Mouse (Mus musculus) spleen, adult 18-20 months (tissue): ENCODE data around the gene Egln1.

Experiments
- DNase-seq, 2 experiments: peaks; one replicate each; pipeline ENCODE4 v3.0.0; 2022; ENCODE audit warnings: mixed read lengths in 2 of 2

The Egln1 gene

DNA sequence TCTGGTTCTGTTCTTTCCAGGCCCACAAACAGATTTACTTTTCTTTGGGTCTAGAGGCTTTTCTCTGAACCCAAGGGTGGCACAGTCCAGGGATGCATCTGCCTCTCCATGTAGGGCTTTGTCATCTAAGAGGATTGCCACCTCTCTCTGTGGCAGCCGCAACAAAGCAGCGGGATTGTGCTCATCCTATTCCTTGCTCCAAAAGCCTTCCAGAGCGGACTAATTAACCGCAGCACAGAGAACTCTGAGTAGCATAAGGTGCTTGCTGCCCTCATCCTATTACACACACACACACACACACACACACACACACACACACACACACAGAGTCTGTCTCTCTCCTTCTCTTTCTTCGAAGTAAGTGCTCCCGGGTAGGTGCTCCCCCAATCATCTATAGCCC is 5.3 kb downstream of the Egln1 start:
- DNase-seq: no peak

GRCm38 (mm10) chr8:124937293-124937692 is 11.8 kb downstream of the Egln1 start:
- no peak for DNase-seq

DNA sequence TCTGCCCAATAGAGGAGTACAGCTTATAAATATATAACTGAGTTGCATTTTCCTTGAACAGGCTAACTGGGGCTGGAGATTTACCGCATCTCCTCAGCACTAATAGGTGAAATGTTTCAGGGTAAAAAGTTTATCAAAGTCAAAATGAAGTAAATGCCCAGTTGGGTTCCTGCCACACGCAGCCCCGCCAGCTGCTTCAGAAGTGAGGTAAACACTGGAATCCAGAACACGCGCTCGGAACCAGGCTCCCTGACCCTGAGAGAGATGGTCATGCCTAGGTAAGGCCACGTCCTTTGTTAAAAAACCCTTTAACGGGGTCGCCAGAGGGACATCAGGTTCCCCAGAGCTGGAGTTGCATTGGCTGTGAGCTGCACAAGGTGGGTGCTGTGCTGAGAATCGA is 12.4 kb downstream of the Egln1 start:
- no peak for DNase-seq

DNA sequence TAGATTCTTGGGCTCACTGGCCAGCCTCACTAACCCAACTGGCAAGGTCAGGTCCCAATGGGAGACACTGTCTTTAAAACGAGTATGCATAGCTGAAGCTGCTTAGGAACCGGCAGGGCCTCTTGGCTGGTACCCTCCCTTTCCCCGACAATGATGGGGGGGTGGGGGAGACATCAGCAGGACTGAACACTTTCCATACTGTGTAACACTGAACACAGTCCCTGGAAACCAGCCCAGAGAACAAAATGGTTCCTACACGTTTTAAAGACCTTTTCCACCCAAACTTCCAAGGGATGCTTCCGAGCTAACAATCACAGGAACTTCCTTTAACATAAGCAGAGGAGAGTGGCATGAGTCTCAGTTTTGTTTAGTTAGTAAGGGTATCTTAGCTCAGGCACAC is 14.0 kb downstream of the Egln1 start:
- no peak for DNase-seq

DNA sequence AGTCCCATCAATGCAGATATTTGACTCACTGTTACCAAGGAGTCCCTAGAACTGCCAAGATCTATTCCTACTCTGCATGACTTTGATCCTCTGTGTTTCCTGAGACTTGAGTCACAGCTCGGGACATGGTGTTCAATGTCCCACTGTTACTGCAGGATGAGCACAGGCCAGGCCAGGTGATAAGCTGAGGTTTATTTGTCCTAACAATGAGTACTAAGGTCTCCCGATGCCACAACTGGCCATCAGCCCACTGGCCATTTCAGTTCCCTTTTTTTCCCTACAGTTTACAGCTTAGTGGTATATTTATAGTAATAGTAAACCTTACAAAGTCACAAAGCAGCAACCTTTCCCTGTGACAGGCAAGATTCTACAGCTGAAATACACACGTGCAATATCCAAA is 16.7 kb downstream of the Egln1 start:
- DNase-seq: no peak

DNA sequence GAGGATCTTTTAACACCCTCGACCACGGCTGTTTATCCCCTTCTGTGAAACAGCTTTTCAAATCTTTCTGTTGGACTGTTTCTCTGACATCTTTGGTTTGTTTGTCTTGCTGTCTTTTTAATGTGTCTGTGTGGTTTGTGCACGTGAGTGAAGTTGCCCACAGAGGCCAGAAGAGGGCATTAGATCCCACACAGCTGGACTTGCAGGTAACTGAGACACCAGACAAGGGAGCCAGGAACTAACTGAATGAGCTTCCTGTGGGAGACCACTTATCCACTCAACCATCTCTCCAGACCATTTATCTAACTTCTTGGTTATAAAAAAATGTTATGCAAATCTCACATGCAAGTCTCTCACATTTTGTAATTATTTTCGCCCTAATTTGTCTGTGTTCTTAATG is 18.5 kb downstream of the Egln1 start:
- DNase-seq: no peak

GRCm38 (mm10) chr8:124930086-124930485 is 19.0 kb downstream of the Egln1 start:
- DNase-seq: no peak

- no peak for DNase-seq
Measured at GRCm38 (mm10) chr8:124929006-124929405, 20.1 kb downstream of the Egln1 start.

DNA sequence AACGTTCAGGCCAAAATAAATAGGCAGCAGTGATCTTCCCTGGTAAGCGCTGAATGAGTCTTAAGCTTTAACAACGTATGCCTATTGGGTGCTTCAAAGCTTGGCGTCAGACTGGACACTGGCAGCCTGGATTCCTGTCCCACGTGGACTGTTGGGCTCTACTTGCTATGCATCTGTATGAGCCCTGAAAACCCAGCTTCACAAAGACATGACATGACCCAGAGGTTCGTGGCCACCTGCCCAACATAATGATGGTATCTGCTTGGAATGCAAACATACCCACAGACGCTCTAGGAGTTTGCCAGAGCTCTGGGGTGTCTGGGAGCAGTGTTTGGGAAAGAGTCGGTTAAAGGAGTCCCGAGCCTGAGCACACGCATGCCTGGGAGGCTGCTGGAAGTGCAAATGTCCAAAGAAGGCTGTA is 22.8 kb downstream of the Egln1 start:
- DNase-seq: no peak

DNA sequence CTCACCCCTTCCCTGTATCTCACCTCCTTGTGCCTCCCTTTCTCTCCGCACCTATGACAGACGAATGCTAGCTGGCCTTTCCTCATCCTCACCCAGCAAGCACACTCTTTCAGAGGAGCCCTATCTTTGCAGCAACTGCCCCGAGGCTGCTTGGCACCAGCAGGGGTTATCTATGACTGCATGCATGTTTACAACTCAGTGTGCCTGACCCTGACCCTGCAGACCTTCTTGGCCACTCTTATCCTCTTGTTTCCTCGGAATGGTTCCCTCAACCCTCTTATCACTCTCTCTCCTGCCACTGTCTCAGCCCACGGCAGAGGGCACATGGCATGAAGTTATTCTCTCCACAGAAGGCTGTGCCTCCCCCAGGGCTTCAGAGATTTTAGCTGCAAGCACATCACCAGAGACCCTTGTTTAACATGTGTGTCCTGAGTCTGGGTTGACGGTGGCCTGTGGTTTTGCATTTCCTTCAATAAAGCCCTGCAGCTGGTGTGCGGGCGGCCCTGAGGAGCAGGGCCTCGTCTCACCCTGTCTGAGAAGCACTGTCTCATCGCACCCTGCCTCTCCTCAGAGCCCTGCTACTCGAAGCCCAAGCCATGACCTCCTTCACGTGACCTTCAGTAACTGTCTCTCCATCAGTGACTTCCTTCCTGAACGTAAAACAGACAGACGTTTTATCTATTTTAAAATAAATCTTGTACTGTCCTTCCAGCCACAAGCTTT is 23.4 kb downstream of the Egln1 start:
- DNase-seq: no peak

DNA sequence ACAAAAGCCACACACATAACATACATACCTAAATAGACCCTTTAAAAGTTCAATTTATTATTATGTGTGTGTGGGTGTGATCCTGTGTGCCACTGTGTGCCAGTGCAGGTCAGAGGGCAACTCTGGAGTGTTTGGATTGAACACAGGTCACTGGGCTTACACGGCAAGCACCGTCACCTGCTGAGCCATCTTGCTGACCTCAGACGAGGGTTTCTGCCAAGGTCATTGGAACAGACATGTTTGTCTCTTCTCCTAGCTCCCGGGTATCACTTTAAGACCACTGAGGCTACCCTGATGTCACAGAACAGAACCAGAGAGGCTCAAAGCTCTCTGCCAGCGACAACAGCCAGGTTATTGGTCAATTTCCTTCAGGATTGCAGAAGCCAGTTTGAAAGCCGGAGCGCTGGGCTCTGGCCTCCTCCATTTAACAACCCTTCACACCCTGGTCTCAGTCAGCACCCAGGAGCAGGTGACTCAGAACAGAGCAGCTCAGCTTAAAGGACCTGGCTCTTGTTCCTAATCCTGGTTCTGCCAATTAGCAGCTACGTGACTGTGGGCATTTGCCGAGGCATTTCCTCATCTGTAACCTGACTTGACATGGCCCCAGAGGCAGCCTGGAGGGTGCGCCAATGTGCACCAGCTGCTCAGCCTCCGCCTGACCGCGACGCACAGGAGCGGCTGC is 25.0 kb downstream of the Egln1 start:
- DNase-seq: no peak

GRCm38 (mm10) chr8:124922490-124923089 is 26.5 kb downstream of the Egln1 start:
- no peak for DNase-seq

GRCm38 (mm10) chr8:124921369-124922279 is 27.5 kb downstream of the Egln1 start:
- DNase-seq: no peak

DNA sequence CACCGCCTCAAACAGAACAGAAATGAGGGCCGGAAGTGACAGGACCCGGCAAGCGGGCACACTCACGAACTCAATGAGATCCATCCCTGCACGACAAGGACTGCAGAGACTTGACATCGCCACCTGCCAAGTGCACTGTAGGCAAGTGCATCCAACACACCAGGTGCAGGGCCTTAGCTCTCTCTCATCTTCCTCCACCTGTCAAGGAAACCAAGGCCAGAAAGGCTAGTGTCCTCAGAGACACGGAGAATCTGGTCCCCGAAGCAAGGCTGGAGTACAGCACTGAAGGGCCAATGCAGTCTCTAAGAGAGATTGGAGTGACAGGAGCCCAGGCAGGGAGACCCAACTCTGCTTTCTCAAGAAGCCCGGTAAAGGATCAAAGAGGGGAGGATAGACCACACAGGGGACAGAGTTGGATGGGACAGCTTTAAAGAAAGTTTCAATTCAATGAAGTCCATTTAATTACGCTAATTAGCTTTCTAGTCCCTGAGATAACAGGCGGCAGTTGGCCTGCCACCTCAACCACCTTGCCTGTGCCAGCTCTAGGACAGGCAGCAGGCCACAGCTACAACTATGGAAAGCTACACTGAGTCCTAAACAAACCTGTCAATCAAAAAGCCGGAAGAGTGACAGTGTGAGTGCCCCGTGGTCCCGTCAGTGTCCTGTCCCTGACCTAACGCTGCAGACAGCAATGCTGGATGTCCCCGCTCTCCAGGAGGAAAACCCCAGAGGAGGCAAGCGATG is 31.2 kb downstream of the Egln1 start:
- no peak for DNase-seq

- DNase-seq: no peak
Measured at GRCm38 (mm10) chr8:124914061-124914460, 35.1 kb downstream of the Egln1 start.

DNA sequence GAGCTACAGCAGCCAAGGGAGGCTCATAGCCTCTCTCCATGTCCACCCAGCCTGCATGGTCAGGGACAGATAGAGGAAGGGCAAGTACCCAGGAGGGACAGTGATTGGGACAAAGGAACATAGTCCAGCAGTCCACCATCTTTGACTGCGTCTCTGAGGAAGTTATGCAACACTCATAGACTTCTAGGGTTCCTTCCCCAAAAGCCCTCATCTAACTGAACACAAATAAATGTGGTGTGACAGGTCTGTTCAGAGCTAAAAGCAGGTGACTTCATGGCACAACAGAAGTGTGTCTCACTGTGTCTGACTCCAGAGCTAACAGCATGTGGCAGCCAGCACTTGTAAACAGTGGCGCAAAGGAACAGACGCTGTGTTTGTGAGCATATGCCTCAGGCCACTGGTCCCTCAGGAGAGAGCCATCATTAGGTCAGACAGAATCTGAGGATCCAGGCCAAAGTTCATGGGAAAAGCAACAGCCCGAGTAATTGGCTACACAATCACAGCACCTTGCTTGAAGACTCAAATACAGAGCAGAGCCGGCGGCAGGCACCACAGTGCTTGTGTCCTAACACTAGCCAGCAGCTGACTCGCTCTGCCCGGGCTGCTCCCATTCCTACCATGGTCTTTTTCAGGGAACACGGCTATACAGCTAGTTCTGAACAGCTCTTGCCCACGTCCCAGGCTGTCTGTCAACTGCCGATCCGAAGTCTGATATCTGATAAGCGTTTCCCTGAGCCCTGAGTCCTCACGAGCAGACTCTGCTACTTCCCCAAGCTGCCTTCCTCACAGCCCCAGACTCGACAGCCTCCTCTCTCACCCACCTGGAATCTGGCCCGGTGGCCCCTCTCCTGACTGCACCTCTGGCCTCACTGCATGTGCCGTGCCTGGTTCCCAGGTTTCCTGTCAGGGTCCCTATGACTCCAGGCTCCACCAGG is 36.9 kb downstream of the Egln1 start:
- DNase-seq: no peak

DNA sequence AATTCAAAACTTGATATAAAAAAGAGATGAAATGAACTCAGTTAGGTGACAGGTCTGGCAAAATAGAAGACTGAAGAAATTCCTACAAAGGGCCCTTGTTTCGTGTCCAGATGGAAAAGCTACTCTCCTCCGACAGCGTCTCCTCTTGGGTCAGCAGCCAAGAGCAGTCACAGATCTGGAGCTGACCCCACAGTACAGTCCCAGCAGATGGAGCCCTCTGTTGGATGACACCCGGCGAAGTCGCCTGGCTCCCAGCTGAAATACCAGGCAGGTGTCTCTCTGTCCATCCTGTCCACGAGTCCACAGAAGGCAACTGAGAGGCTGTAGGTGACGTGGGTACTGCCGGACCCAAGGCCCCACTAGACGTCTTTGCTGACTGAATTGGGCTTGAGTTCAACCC is 38.8 kb downstream of the Egln1 start:
- DNase-seq: no peak

DNA sequence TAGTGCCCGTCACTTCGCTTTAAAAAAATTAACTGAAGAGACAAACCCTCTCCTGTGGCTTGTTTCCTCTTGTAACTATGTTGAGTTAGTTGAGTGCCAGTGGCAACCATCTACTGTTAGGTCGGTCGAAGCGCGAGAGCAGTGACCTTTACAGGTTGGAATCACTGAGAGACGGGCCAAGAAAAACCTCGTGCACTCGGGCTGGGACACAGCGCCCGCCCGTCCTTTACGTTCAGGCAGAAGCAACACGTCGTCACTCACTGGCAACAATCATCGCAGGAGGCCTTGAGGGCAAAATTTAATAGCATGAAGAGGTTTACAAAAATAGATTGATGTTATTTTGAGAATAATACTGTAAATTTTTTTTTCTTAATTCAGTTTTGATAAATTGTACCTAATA is 39.2 kb downstream of the Egln1 start:
- no peak for DNase-seq

DNA sequence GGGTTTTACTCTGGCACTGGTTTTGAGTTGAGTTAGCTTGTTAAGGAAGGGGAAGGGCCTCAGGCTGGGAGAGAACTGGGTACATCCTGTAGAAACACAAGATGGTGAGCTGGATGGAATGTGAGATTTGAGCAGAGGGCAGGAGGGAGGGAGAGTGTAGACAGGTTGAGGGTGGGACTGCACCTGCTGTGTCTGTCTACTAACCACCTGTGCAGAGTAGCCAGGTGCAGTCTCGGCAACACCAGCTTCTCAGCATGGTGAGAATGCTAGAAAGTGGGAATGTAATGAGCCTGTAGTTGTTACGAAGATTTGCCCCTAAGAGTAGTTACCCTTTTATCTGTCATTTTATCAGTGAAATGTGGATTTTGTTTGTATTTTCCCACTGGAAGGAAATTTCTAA is 43.6 kb downstream of the Egln1 start:
- no peak for DNase-seq

DNA sequence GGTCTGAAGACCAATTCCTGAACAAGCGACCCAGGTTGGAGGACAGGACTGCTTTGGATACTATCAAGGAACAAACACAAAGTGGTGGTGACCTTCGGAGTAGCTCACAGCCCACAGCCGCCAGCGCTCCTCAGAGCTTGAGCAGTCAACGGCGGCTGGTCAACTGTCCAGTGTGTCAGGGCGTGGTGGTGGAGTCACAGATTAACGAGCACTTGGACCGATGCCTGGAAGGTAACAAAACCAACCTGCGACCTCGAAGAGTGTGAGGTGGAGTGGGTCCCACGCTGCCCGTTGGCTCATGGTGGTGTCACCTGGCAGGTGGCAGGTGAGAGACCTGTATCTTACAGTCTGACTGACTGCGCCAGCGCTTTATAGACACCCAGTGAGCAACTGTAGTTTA is 45.9 kb downstream of the Egln1 start:
- no peak for DNase-seq

GRCm38 (mm10) chr8:124898251-124898905 is 50.7 kb downstream of the Egln1 start:
- DNase-seq: no peak
